Mouse (Mus musculus) hematopoietic multipotent progenitor cell, adult 10-12 weeks (in vitro differentiated cells): Measurements from ENCODE around the gene Gprin1. TPM values are rescaled to one million over a fixed set of nuclear protein-coding genes. Genes with fewer than 3 reads are reported as not detected.

Experiments used
- polyA plus RNA-seq: library from polyadenylated mRNA; stranded (reverse); fragments of >175 nt; gene quantifications from 2 replicates; pipeline ENCODE4 v1.2.3, GENCODE M21; 2012; ENCODE audit warnings: low replicate concordance

Gprin1 gene
- not detected in 2 replicates for polyA plus RNA-seq

DNA sequence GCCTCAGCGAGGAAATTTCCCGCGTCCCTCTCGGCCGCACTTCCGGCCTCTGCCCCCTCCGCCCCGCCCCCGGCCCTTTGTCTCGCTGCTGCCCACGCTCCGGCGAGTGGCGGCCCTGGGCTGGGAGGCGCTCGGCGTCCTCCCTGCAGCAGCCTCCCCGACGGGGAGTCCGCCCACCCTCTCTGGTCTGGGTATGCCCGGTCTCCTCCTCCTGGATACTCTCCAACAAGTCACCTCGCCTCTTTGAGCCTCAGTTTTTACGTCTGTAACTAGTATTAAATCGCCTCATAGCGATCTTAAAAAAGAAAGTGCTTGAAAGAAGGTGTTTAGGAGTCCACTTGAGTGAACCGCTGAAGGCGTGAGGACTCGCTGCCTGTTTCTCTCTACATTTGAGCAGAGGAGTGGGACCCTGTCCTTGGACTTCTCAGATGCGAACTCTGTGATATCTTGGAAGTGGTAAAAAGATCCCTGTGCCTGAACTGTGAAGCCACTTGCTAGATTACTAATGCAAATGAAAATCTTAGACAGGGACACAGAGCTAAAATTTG lies at the start of gene Gprin1:
Gprin1 (minus strand) TSS at position 11 of the 548 bp plus-strand sequence.

DNA sequence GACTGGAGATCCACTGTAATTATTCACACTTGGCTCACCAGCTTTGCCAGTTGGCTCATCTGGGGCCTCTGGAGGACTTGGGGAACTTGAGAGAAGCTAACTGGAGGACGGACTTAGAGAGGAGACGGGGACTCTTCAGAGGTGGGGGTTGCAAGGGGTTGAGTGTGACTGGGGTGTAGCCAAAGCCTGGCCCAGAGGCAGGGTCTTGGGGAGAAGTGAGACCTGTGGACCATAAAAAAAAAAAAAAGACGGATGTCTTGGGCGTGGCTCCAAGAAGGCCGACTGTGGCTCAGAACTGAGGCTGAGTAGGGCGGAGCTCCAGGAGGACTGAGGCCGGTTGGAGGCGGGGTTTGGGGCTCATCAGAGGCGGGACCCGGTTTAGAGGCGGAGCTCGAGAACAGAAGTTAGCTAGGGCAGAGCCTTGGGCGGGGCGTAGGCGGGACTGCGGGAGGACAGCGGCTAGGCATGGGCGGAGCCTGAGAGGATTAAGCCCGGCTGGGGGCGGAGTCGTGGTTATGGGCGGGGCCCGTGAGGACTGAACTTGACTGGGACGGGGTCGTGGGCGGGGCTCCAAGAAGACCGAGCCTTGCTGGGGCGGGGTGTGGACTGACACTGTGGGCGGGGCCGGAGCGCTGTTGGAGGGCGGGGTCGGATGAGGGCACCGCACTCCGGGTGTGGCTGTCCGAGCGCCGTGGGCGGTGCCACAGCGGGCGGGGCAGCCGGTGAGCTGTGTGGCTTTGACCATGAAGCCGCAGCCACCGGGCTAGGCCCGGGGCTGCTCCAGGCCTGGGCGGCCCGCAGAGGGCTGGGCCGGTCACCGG lies 39.3 kb upstream of the Gprin1 start, which contains the start of gene Tspan17:
Tspan17 (plus strand) TSS at position 638 of the 821 bp plus-strand sequence.

DNA sequence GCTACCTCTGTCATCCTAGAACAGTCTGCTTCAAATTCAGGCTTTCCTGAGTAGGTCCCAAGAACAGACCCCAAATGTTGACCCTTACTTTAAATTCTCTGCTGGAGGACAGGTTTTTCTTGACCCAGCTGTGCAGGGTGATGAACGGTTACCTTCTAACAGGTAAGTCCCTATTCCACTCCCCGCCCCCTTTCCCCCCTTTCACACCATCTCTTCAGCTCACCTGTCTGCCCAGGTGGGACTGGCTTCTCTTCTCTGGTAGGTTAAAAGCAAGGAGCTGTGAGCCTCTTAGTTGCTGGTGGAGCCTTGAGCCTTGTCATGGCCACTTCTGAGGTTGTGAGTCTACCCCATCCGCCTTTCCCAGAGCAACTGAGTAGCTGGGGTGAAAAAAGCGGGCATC lies 34.0 kb upstream of the Gprin1 start, which contains the start of gene Eif4e1b:
Eif4e1b (plus strand) TSS at position 301 of the 400 bp plus-strand sequence.

DNA sequence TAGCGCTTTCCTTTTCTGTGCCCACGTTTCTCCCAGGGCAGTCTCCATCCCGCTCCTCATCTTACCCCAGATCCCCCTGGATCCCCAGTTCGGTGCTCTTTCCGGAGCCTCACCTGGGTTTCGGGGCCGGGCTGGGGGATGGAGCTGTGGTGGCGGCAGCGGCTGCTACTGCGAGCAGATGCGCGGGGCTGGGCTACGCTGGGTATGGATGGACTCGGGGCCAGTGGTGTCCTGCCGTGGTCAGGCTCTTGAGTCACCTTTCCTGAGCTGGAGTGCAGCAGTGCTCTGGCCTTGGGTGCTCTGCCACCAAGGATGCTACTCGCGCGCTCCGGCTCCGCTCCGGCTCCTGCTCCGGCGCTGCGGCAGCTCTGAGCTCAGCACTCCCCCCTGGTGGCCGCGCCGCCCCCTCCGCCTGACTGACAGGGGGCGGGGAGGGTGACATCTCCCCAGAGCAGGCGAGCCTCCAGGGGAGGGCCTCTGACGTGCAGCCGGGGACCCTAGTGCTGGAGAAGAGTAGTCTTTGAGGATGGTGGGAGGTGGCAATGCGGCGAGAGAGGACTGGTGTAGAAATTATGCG lies 16.6 kb upstream of the Gprin1 start, which contains the start of gene Sncb:
Sncb (minus strand) TSS at position 404 of the 577 bp plus-strand sequence.

DNA sequence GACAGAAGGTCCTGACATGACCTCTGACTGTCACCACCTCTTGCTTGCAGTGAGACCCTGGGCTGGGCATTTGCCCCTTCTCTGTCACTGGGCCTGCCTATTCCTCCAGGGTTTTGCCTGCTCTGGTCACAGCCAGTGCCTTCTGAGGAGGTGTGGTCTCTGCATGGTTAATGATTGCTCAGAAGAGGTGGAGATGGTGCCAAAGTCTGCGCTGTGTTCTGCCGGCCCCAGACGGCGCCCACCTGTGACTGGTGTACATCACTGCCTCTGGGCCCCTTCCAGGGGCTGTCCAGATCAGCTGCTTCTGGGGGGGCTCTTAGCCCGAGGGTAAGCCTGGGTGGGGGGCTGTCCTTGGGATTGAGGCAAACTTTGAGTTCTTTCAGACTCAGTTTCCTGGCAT lies 48.4 kb downstream of the Gprin1 start, which contains the start of gene Cdhr2:
Cdhr2 (plus strand) TSS at position 219 of the 400 bp plus-strand sequence.

DNA sequence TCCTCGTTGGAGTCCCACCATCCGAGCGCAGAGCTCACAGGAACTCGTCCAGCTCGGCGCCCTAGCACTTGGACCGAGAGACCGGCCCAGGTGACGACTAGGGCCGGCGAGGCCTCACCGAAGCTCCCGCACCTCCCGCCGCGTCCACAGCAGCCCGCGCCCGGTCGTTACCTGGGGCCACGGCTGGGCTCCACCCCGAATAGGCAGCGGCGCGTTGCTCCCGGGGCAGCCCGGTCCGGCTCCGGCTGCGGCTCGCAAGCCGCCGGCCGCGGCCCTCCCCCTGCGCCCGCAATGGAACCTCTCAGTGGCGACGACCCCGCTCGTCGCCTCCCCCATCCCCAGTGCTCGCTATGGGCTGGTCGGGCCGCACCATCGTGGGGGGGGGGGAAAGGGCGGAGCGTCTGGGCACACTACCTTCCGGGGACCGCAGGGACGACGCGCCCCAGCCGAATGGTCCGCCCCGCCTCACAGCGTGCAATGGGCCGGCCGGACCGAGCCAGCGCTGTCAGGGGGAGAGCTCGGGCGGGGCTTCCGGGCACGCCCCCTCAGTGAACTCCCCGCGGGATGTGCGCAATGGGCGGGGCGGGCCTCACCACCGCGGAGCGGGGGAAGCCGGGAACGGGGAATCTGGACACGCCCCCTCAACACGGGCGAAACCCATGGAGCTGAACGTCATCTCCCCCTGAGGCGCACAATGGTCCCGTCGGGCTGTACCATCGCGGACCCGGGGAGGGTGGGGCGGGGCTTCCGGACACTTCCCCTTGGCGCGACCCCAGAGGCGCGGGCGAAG lies 55.9 kb downstream of the Gprin1 start, which contains the start of gene Rnf44:
Rnf44 (minus strand) TSS at position 350 of the 790 bp plus-strand sequence.

Other genes with a start within 250 kb of the Gprin1 start
- gene Simc1, start 246.1 kb downstream of the Gprin1 start, polyA plus RNA-seq: 2.5 and 6.5 TPM in 2 replicates
- gene 4833439L19Rik, start 184.4 kb downstream of the Gprin1 start, polyA plus RNA-seq: 33.1 and 35.0 TPM in 2 replicates
- gene Arl10, start 174.9 kb downstream of the Gprin1 start, polyA plus RNA-seq: 16.0 and 34.8 TPM in 2 replicates
- gene Nop16, start 159.8 kb downstream of the Gprin1 start, polyA plus RNA-seq: 11.6 and 18.1 TPM in 2 replicates
- 18.7 and 114 TPM in 2 replicates for gene Higd2a, start 159.7 kb downstream of the Gprin1 start, polyA plus RNA-seq
- gene Cltb, start 138.5 kb downstream of the Gprin1 start, polyA plus RNA-seq: 37.1 and 61.7 TPM in 2 replicates
- gene Faf2, start 128.1 kb downstream of the Gprin1 start, polyA plus RNA-seq: 19.3 and 19.8 TPM in 2 replicates
- 531 and 756 TPM in 2 replicates for gene Rnf44, start 56.0 kb downstream of the Gprin1 start, polyA plus RNA-seq
- 0.02 TPM in 1 of 2 replicates, not detected in the other for gene Cdhr2, start 48.4 kb downstream of the Gprin1 start, polyA plus RNA-seq
- 0.17 and 0.33 TPM in 2 replicates for gene Sncb, start 16.7 kb upstream of the Gprin1 start, polyA plus RNA-seq
- gene Eif4e1b, start 34.1 kb upstream of the Gprin1 start, polyA plus RNA-seq: not detected in 2 replicates
- 7.5 and 19.6 TPM in 2 replicates for gene Tspan17, start 39.5 kb upstream of the Gprin1 start, polyA plus RNA-seq
- 1.5 and 2.8 TPM in 2 replicates for gene Unc5a, start 199.5 kb upstream of the Gprin1 start, polyA plus RNA-seq